Mouse (Mus musculus) hindbrain, embryonic 11.5 days (tissue): ENCODE data around the gene Arl5c. TPM values are rescaled to one million over a fixed set of nuclear protein-coding genes. Genes with fewer than 3 reads are reported as not detected.
A peak's percentile ranks its signal among the peaks of the same experiment; 100 is the strongest.

ENCODE experiments used
- ATAC-seq: fragments of 200-750 bp; cut with Nextera tagmentation; 2 replicates; pipeline ENCODE4 v1.8.0; 2017; ENCODE audit warnings: mild to moderate bottlenecking, moderate TSS enrichment, moderate library complexity; ENCODE audit not compliant: low FRiP score
- DNase-seq: peaks from one replicate; pipeline ENCODE4 v3.0.0-alpha.2; 2015; ENCODE audit warnings: low spot score
- H3K27ac ChIP-seq: fragments of 300-500 bp; sonication (generic); 2 replicates; pipeline ENCODE4 v1.5.1; 2014; ENCODE audit warnings: mild to moderate bottlenecking, low read depth, low read length
- H3K27me3 ChIP-seq: fragments of 300-500 bp; sonication (generic); 2 replicates; pipeline ENCODE4 v1.6.1; 2014; ENCODE audit warnings: mild to moderate bottlenecking, low read length, moderate library complexity, mixed read lengths; ENCODE audit not compliant: control insufficient read depth, insufficient read depth
- H3K36me3 ChIP-seq: fragments of 300-500 bp; sonication (generic); 2 replicates; pipeline ENCODE4 v1.6.1; 2014; ENCODE audit warnings: mild to moderate bottlenecking, low read length, moderate library complexity, mixed read lengths; ENCODE audit not compliant: control insufficient read depth, insufficient read depth
- H3K4me1 ChIP-seq: fragments of 300-500 bp; sonication (generic); replicated peaks from 2 replicates; pipeline ENCODE4 v1.6.1; 2014; ENCODE audit warnings: low read length, mixed read lengths; ENCODE audit not compliant: control insufficient read depth, insufficient read depth
- H3K4me2 ChIP-seq: fragments of 300-500 bp; sonication (generic); replicated peaks from 2 replicates; pipeline ENCODE4 v1.6.1; 2014; ENCODE audit warnings: mild to moderate bottlenecking, low read depth, low read length
- H3K4me3 ChIP-seq: fragments of 300-500 bp; sonication (generic); 2 replicates; pipeline ENCODE4 v1.5.1; 2014; ENCODE audit warnings: low read depth, low read length
- H3K9ac ChIP-seq: fragments of 300-500 bp; sonication (generic); 2 replicates; pipeline ENCODE4 v1.6.1; 2014; ENCODE audit warnings: low read depth, low read length
- H3K9me3 ChIP-seq: fragments of 300-500 bp; sonication (generic); 2 replicates; pipeline ENCODE4 v1.6.1; 2016; ENCODE audit warnings: low read length; ENCODE audit not compliant: control insufficient read depth
- WGBS: fragments of 180-500 bp; shearing (Covaris S2); extraction: QIAGEN DNeasy Blood & Tissue Kit; methylation state at CpG from one replicate; pipeline ENCODE4 v1.1.7; 2014; 5-methylcytosine and 5-hydroxymethylcytosine counted together
- polyA plus RNA-seq: library from polyadenylated mRNA; unstranded; fragments of >200 nt; fragmentation: Nextera tagmentation; extraction: Ambion mirVana; gene quantifications from 2 replicates; pipeline ENCODE4 v1.2.1, GENCODE M21; 2014

Arl5c gene
- polyA plus RNA-seq, 1 experiment from 2014 or later: 10.2 TPM

GRCm38 (mm10) chr11:97996691-97997090 is 710 bp upstream of the Arl5c start:
- 72% methylated on average over 1 of the region's 1 CpGs for WGBS
- H3K4me3 ChIP-seq: no peak overlapping the region
- ATAC-seq: no peak
- no peak overlapping the region for H3K27ac ChIP-seq
- no peak for DNase-seq
- H3K27me3 ChIP-seq: peaks cover 5% of the 10 kb centered on the region; the same call in 1 of the 2 replicates
- peaks cover 4% of the 10 kb centered on the region for H3K4me1 ChIP-seq
- H3K36me3 ChIP-seq: no peaks in the 10 kb centered on the region
- H3K4me2 ChIP-seq: no peak overlapping the region
- no peaks in the 10 kb centered on the region for H3K9me3 ChIP-seq
- H3K9ac ChIP-seq: no peak overlapping the region

GRCm38 (mm10) chr11:97994539-97995100 is 1.4 kb downstream of the Arl5c start:
- Histone ChIP-seq H3K27ac (no peak overlapping the region), H3K36me3 (no peaks in the 10 kb centered on the region), H3K27me3 (0 out of 2 replicates have a peak, but pooled peaks cover 2% of the 10 kb centered on the region), H3K9me3 (no peaks in the 10 kb centered on the region), H3K4me2 (peak overlapping the region; percentile 79), H3K4me3 (peak overlapping the region; percentile 42), H3K9ac (peak overlapping the region; percentile 40; the same call in 1 of the 2 replicates), H3K4me1 (peaks cover 4% of the 10 kb centered on the region)
- DNase-seq (peak; percentile 81), ATAC-seq (peak; percentile 50)
- WGBS: 6% methylated on average over 13 of the region's 13 CpGs

DNA sequence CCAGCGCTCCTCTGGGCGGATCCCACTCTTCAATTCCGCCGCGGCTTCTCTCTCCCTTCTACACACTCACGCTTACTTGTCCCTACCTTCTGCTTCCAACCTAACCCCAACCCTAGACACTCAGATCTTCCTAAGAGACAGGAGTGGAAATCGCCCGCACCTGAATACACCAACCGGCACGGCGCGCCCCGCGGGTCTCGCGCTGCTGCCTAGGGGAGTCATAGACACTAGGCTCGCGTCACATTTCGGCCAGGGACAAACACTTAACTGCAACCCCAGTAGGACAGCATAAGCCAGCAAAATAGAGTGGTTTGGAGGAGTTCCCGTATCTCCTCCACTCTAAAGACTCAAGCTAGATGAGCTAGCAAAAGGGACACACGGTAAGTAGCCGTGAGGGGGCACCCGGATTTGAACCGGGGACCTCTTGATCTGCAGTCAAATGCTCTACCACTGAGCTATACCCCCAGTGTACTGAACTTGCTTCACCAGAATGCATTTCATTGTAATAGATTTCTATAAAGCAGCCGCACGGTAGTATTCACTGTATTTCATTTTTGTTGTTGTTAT is 7.4 kb downstream of the Arl5c start:
- under 1% methylated on average over 26 of the region's 26 CpGs for WGBS
- peak overlapping the region; percentile 86 for H3K9ac ChIP-seq
- peak; percentile 92 for DNase-seq
- peaks cover 27% of the 10 kb centered on the region for H3K27me3 ChIP-seq
- peak overlapping the region; percentile 92 for H3K4me3 ChIP-seq
- peak overlapping the region; percentile 85 for H3K27ac ChIP-seq
- no peaks in the 10 kb centered on the region for H3K36me3 ChIP-seq
- H3K4me1 ChIP-seq: 0 out of 2 replicates have a peak, but pooled peaks cover 2% of the 10 kb centered on the region
- peak overlapping the region; percentile 54 for H3K4me2 ChIP-seq
- ATAC-seq: peak; percentile 87
- no peaks in the 10 kb centered on the region for H3K9me3 ChIP-seq

- peak; percentile 82 for ATAC-seq
- Histone ChIP-seq H3K9me3 (no peaks in the 10 kb centered on the region), H3K27ac (peak overlapping the region; percentile 85), H3K4me3 (peak overlapping the region; percentile 92), H3K4me1 (0 out of 2 replicates have a peak, but pooled peaks cover 2% of the 10 kb centered on the region), H3K36me3 (no peaks in the 10 kb centered on the region), H3K4me2 (peak overlapping the region; percentile 56), H3K9ac (peak overlapping the region; percentile 86), H3K27me3 (peaks cover 27% of the 10 kb centered on the region)
- under 1% methylated on average over 42 of the region's 42 CpGs for WGBS
- DNase-seq: peak; percentile 96
Measured at GRCm38 (mm10) chr11:97987551-97988526, 8.1 kb downstream of the Arl5c start.

DNA sequence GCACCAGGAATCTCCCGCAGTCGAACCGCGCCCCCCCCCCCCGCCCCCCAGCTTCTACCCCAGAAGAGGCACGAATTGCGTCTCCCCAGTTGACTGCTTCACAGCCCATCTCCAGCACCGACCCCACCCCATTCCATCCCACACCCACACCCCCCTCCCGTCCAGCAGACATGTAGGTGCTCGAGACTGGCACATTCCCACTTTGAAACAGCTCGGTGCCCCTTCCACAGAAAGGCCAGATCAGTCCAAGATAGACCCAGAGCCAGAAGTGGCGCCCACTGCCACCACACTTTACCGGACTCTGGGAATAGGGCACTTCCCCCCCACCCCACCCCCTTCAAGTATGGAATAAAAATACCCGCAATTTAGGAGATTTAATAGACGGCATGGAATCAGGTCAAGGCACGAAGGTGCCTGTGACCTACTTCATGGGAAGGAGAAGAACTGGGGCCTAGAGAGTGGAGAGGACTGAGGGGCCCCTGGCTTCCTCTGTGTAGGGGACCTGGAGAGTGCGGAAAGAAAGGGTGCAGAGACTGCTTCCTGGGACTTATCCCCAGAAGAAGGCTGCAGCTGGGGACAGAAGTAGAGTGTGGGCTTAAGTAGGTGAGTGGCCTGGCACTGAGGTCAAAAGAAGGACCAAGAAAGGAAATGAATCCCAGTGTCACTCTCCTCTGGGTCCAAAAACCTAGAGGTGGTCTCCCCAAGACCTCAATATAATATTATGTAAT is 9.1 kb downstream of the Arl5c start:
- H3K9ac ChIP-seq: no peak overlapping the region
- H3K4me3 ChIP-seq: peak overlapping the region; percentile 92
- DNase-seq (no peak), ATAC-seq (no peak)
- H3K27me3 ChIP-seq: peaks cover 27% of the 10 kb centered on the region
- no peaks in the 10 kb centered on the region for H3K9me3 ChIP-seq
- H3K36me3 ChIP-seq: no peaks in the 10 kb centered on the region
- no peak overlapping the region for H3K27ac ChIP-seq
- H3K4me1 ChIP-seq: 0 out of 2 replicates have a peak, but pooled peaks cover 2% of the 10 kb centered on the region
- H3K4me2 ChIP-seq: peak overlapping the region; percentile 82
- WGBS: 34% methylated on average over 11 of the region's 17 CpGs

GRCm38 (mm10) chr11:97985727-97986677 is 10.0 kb downstream of the Arl5c start, which contains the start of gene Plxdc1:
TSS of gene Plxdc1 (minus strand) at chr11:97986444.
- ATAC-seq (no peak), DNase-seq (peak; percentile 58)
- 4% methylated on average over 56 of the region's 74 CpGs for WGBS

DNA sequence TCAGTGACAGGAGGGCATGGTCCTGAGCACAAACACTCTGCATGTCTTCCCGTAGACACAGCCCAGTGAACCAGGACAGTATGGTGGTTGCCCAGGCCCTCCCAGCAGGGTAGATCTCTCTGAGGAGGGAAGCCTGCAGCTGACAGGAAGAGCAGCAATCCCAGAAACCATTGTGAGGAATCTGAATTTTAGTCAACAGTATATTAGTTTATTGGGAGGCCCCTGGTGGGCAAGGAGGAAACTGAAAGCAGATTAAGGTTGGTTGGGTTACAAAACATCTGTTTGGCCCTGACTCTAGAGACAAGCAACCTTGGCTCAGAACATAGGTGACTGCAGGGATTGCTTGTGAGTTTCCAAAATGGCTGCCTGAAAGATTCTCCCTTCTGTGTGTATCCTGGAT is 12.0 kb downstream of the Arl5c start:
- H3K36me3 ChIP-seq: no peaks in the 10 kb centered on the region
- peaks cover 27% of the 10 kb centered on the region for H3K27me3 ChIP-seq
- no peak overlapping the region for H3K4me3 ChIP-seq
- DNase-seq: no peak
- 76% methylated on average over 1 of the region's 1 CpGs for WGBS
- no peak overlapping the region for H3K27ac ChIP-seq
- no peak overlapping the region for H3K4me2 ChIP-seq
- H3K4me1 ChIP-seq: peaks cover 2% of the 10 kb centered on the region; the same call in 1 of the 2 replicates
- no peaks in the 10 kb centered on the region for H3K9me3 ChIP-seq
- H3K9ac ChIP-seq: no peak overlapping the region
- no peak for ATAC-seq

More at GRCm38 (mm10) chr11:97985727-97986677, 10.0 kb downstream of the Arl5c start, which contains the start of gene Plxdc1:
- H3K27me3 ChIP-seq: peaks cover 27% of the 10 kb centered on the region
- H3K36me3 ChIP-seq: no peaks in the 10 kb centered on the region
- peak within 1 kb of the TSS; percentile 82 for H3K4me2 ChIP-seq
- no peaks in the 10 kb centered on the region for H3K9me3 ChIP-seq
- peak within 1 kb of the TSS; percentile 34; the same call in 1 of the 2 replicates for H3K9ac ChIP-seq
- H3K4me3 ChIP-seq: peak within 1 kb of the TSS; percentile 92
- peaks cover 2% of the 10 kb centered on the region; the same call in 1 of the 2 replicates for H3K4me1 ChIP-seq
- no peak within 1 kb of the TSS for H3K27ac ChIP-seq
